Mouse (Mus musculus): ENCODE measurements around the gene Cdc42se2.

Cdc42se2 gene

GRCm38 (mm10) chr11:54757993-54758392, 29.5 kb downstream of the Cdc42se2 start:
- no peak for DNase-seq (ENCODE audit: extremely low spot score, low read depth, low spot score)

- no peak for DNase-seq (ENCODE audit: extremely low spot score, low read depth, low spot score)
Observed at GRCm38 (mm10) chr11:54755148-54755664, 32.3 kb downstream of the Cdc42se2 start.

GRCm38 (mm10) chr11:54754301-54755147, 33.0 kb downstream of the Cdc42se2 start:
- DNase-seq (ENCODE audit: extremely low spot score, low read depth, low spot score): no peak

- DNase-seq (ENCODE audit: extremely low spot score, low read depth, low spot score): no peak
Observed at GRCm38 (mm10) chr11:54751502-54751901, 36.0 kb downstream of the Cdc42se2 start.

GRCm38 (mm10) chr11:54748891-54749290, 38.6 kb downstream of the Cdc42se2 start:
- no peak for DNase-seq (ENCODE audit: extremely low spot score, low read depth, low spot score)

- no peak for DNase-seq (ENCODE audit: extremely low spot score, low read depth, low spot score)
Observed at GRCm38 (mm10) chr11:54744231-54744630, 43.2 kb downstream of the Cdc42se2 start.

GRCm38 (mm10) chr11:54741330-54741729, 46.1 kb downstream of the Cdc42se2 start:
- no peak for DNase-seq (ENCODE audit: extremely low spot score, low read depth, low spot score)

- no peak for DNase-seq (ENCODE audit: extremely low spot score, low read depth, low spot score)
Observed at GRCm38 (mm10) chr11:54739012-54739750, 48.3 kb downstream of the Cdc42se2 start.

- no peak for DNase-seq (ENCODE audit: extremely low spot score, low read depth, low spot score)
Observed at GRCm38 (mm10) chr11:54736903-54737302, 50.6 kb downstream of the Cdc42se2 start.

- no peak for DNase-seq (ENCODE audit: extremely low spot score, low read depth, low spot score)
Observed at GRCm38 (mm10) chr11:54735114-54735513, 52.4 kb downstream of the Cdc42se2 start.

- DNase-seq (ENCODE audit: extremely low spot score, low read depth, low spot score): no peak
Observed at GRCm38 (mm10) chr11:54733546-54733945, 53.9 kb downstream of the Cdc42se2 start.

GRCm38 (mm10) chr11:54731367-54731766, 56.1 kb downstream of the Cdc42se2 start:
- no peak for DNase-seq (ENCODE audit: extremely low spot score, low read depth, low spot score)

GRCm38 (mm10) chr11:54730931-54731330, 56.5 kb downstream of the Cdc42se2 start:
- no peak for DNase-seq (ENCODE audit: extremely low spot score, low read depth, low spot score)

GRCm38 (mm10) chr11:54729311-54729710, 58.2 kb downstream of the Cdc42se2 start:
- DNase-seq (ENCODE audit: extremely low spot score, low read depth, low spot score): no peak

- no peak for DNase-seq (ENCODE audit: extremely low spot score, low read depth, low spot score)
Observed at GRCm38 (mm10) chr11:54728371-54728770, 59.1 kb downstream of the Cdc42se2 start.

GRCm38 (mm10) chr11:54727327-54727901, 60.1 kb downstream of the Cdc42se2 start:
- DNase-seq (ENCODE audit: extremely low spot score, low read depth, low spot score): no peak

- no peak for DNase-seq (ENCODE audit: extremely low spot score, low read depth, low spot score)
Observed at GRCm38 (mm10) chr11:54726571-54727062, 60.9 kb downstream of the Cdc42se2 start.

GRCm38 (mm10) chr11:54724353-54725034, 63.0 kb downstream of the Cdc42se2 start:
- no peak for DNase-seq (ENCODE audit: extremely low spot score, low read depth, low spot score)

GRCm38 (mm10) chr11:54722057-54722456, 65.4 kb downstream of the Cdc42se2 start:
- DNase-seq (ENCODE audit: extremely low spot score, low read depth, low spot score): no peak

GRCm38 (mm10) chr11:54718601-54719000, 68.9 kb downstream of the Cdc42se2 start:
- DNase-seq (ENCODE audit: extremely low spot score, low read depth, low spot score): no peak

- DNase-seq (ENCODE audit: extremely low spot score, low read depth, low spot score): no peak
Observed at GRCm38 (mm10) chr11:54717893-54718292, 69.6 kb downstream of the Cdc42se2 start.

Measured in hindlimb bud, embryonic 11.5 days (tissue).